Mouse (Mus musculus) embryonic fibroblast, embryonic 13.5 days (primary cell): ENCODE results near the gene Cdkal1.

Source experiments
- CTCF ChIP-seq: IDR thresholded peaks from 2 replicates; pipeline ENCODE4 v1.5.1; 2011; ENCODE audit warnings: mild to moderate bottlenecking, control low read depth, low read length, moderate library complexity, borderline replicate concordance; ENCODE audit not compliant: insufficient read depth
- POLR2A ChIP-seq: IDR thresholded peaks from 2 replicates; pipeline ENCODE4 v1.6.1; 2011; ENCODE audit warnings: low read depth, mild to moderate bottlenecking, control low read depth, low read length, moderate library complexity

DNA sequence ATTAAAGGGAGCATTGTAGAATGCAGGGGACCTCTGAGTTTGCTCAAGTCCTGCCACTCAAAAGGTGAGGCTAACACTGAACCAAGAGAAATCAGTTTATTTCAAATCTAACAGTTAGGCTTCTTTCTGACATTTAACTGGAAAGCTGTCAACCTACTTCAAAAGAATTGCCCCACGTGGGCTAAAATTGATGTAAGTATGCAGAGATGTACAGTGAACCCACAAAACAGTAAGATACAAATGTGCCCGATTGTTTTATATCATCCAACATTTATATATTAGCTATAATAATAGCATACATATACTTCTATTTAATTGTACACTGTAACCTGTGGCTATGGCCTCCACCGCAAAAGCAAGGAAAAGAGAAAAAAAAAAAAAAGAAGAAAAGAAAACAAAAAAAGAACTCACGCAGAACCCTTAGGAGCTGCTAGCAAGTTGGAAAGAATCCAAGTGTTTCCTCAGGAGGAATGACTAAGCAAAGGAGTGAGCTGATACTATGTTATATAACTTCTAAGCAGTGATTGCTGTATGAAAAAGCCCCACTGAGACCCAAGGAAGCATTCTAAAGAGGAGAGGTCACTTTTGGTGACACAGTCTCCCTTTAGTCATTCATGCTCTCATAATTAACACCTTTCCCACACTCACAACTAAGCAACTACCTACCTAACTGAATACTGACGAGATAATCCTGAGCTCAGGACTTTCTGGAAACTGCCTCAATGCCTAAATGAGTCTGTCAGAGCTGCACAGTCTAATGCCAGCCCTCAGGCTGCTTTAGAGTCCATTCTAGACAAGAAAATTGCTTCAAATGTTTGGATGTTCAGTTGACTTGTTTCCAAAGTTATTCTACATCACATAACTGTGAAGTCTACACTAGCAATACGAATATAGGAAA is 352.1 kb downstream of the Cdkal1 start:
- TF ChIP-seq CTCF (no peak), POLR2A (no peak)
